Mouse (Mus musculus) heart, postnatal 0 days (tissue): ENCODE data around the gene Dexi.

ENCODE experiments used
- CTCF ChIP-seq: IDR thresholded peaks from 2 replicates; pipeline ENCODE4 v1.5.1; 2016; ENCODE audit warnings: antibody characterized with exemption, control low read depth, low read depth
- EP300 ChIP-seq: IDR thresholded peaks from 2 replicates; pipeline ENCODE4 v1.6.1; 2016; ENCODE audit warnings: antibody characterized with exemption, low read depth

DNA sequence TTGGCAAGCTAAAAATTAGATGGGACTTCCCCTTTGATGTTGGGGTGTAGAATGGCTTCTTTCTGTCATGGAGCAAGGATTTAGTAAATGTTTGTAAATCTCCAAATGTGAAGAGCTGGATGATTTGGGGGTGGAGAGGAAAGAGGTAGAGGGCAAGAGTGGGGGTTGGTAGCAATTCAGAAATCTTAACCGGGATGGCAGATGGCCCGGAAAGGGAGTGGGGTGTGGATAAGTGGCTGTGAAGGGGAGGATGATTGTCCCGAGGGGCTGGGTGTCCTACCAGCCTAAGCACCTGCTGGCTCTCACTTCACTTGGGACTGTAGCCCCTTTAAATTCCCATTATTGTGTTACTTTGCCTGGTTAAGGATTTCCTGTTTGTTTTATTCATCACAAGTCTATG, 4.0 kb upstream of the Dexi start:
- TF ChIP-seq CTCF (no peak), EP300 (no peak)
